Mouse (Mus musculus) adrenal gland, adult 10 weeks (tissue): Measurements from ENCODE around the gene Sec61g. TPM values are rescaled to one million over a fixed set of nuclear protein-coding genes. Genes with fewer than 3 reads are reported as not detected.

Source experiments
- polyA plus RNA-seq: library from polyadenylated mRNA; stranded (reverse); fragments of 350-450 nt; fragmentation: Illumina TruSeq; extraction: RNeasy Lipid Tissue Mini Kit (QIAGEN cat#74804); gene quantifications from one replicate; pipeline ENCODE4 v1.2.3, GENCODE M21; 2014; ENCODE audit warnings: low read depth, low replicate concordance

Sec61g gene
- polyA plus RNA-seq: 14.8 TPM

DNA sequence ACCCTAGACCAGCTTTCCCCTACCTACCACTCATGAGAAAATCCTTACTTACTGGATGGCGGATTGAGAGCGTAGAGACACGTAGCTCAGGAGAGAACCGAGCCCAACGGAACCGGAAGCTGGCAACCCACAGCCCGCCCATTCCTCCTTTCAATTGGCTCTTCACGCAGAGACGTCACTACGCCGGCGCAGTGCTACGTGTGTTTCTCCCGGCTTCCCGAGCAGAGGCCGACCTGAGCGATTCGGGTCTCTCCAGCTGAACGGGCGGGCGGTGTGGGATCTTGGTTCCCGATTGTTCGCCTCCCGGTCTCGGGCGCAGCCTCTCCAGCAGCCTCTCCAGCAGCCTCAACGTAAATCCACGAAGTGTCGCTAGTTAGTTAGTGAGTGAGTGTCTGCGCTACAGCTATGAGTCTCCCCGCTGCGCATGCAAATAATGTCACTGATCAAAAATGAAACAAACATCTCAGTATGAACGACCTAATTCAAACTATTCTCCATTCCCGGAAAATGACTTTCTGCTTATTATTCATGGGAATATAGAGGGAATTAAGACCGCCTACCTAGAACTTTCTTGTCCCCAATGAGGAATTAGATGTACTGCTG is at the start of gene Sec61g:
Gene Sec61g (minus strand): TSS at position 433 of the 603 bp plus-strand sequence.

Other genes with a start within 250 kb of the Sec61g start
- 6.5 TPM for gene Egfr, start 243.7 kb upstream of the Sec61g start, polyA plus RNA-seq